Mouse (Mus musculus) thymus, adult 18-20 months (tissue): Measurements from ENCODE around the gene Itpr2.
A peak's percentile ranks its signal among the peaks of the same experiment; 100 is the strongest.

ENCODE experiments used
- DNase-seq, 2 experiments: peaks; one replicate each; pipeline ENCODE4 v3.0.0; 2022; ENCODE audit warnings: mixed read lengths in 2 of 2

Gene Itpr2

DNA sequence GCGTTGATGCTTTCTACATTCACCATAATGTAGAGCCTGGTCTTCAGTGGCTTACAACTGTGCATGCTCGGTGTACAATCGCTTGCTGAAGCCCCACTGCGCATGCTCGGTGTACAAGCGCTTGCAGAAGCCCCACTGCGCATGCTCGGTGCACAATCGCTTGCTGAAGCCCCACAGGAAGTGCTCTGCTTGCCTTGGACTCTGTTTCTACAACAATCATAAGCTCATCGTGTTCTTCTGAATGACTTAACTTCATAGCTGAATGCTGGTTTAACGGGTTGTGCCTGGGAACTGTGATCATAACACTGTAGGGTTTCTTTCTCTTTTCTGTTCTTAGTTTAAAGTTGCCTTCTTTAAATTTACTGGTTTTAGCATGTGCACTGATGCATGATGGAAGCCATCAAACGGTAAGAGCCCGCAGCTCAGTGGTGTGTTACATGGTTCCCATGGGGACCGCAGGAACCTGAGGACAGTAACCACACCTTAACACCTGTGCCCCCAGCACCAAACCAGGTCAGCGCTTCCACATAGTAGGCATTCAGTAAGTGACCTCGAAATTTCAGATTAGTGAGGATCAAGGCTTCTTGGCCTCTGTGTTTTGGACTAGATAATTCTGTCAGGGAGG is 90.5 kb downstream of the Itpr2 start:
- DNase-seq: no peak

- DNase-seq: no peak
These were observed 91.6 kb downstream of the Itpr2 start for GRCm38 (mm10) chr6:146410427-146410810.

- peak; percentile 53 to 65 for DNase-seq
These were observed 92.2 kb downstream of the Itpr2 start for GRCm38 (mm10) chr6:146409692-146410426.

DNA sequence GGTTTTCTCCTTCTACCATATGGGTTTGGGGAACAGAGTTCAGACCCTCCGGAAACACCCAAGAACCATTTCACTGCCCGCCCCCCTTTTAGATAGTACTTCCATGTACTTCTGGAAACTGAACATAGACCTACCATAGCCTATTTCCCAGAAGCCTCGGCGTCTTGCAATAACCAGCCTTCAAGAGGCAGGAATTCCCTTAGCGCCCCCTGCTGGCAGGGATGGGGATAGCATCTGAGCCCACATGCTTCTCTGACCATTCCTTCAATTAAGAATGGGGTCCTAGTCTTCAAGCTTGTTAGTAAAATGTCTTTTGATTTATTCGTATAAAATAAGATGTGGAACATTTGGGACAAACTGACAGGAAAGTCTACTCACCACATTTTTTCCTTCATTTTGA is 96.6 kb downstream of the Itpr2 start:
- DNase-seq: no peak

DNA sequence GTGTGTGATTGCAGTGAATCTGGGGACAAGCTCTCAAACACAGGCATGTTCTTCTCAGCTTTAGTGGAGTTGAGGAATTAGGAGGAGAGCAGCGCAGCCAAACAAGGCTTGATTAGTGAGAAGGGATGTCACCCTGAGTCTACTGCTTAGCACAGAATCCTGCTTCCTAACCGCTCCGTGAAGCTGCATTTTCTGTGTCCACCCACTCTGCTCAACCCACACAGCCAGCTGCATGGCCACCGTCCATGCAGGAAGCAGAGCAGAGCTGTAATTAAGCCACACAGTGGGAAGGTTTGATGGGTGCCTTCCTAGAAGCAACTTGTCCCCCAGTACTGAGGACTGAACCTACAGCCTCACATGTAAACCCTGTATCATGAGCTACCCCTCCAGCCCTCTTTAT is 97.1 kb downstream of the Itpr2 start:
- no peak for DNase-seq

DNA sequence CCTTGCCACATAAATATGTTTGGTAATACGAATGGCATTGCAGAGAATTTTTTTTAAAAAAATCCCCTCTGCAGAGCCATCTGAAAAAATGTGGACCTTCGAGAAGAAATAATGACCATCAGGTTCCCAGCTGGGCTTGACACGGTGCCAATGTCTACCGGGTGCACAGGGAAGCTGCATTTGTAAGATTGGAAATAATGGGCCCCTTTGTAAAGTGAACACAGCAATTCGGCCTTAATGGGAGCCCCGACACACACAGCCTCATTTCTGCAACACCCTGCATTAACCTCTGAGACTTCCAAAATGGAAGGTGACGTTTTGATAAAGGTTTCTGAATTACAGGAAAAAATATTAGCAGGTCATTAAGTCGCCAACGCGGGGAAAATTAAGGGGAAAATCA is 97.9 kb downstream of the Itpr2 start:
- no peak for DNase-seq

DNA sequence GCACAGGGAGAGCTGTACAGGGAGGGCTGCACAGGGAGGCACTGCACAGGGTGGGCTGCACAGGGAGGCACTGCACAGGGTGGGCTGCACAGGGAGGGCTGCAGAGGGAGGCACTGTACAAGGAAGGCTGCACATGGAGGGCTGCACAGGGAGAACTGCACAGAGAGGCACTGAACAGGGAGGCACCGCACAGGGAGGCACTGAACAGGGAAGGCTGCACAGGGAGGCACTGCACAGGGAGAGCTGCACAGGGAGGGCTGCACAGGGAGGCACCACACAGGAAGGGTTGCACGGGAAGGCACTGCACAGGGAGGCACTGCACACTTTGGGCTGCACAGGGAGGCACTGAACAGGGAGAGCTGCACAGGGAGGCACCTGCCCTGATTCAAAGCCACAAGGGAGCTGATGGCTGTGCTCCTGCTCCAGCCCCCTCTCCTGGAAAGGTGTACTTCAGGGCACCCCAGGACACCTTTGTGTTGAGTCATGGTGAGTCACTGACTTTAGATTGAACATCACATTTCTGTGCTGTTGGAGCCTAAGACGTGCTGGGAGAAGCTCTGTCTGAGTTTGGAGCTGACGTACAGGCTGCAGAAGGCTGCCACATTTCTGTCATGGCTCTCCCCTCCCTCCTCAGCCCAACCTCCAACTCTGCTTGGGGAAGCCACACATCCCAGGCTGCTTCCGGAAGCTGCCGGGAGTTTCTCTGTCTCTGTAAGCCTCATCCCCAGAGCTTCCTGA is 98.9 kb downstream of the Itpr2 start:
- DNase-seq: no peak

GRCm38 (mm10) chr6:146397803-146398202 is 104.2 kb downstream of the Itpr2 start:
- no peak for DNase-seq

DNA sequence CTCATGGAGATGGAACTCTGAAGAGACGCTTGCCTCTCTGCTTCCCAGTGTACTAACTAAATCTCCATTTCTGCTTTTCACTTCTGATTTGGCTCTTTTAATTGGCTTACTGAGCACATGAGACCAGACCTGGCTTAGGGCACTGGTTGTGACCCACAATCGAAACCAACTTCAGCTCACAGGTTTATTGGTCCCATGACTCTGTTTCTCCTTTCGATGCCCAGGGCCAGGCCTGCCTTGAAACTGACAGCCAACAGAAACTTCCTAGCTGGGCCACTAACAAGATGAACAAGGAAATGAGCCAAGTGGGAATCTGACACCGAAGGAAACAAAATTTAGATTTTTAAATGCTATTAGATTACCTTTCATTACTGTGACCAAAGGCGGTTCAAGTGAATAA is 105.8 kb downstream of the Itpr2 start:
- no peak for DNase-seq

GRCm38 (mm10) chr6:146395616-146396015 is 106.4 kb downstream of the Itpr2 start:
- DNase-seq: no peak

DNA sequence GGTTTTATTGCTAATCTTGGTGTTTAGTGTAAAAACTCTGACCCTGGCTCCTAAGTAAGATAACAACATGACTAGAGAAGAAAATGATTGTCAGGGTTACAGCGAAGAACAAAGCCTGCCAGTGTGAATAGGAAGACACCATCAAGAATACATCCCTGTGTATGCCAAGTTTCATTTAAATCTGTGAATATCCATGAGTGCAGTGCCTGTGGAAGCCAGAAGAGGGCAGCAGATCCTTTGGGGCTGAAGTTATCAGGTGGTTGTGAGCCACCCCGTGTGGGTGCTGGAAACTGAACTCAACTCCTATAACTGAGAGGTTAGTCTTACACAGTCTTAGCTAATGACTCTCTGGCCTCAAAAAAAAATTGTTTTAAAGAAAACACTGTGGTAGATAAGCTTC is 109.8 kb downstream of the Itpr2 start:
- DNase-seq: no peak

DNA sequence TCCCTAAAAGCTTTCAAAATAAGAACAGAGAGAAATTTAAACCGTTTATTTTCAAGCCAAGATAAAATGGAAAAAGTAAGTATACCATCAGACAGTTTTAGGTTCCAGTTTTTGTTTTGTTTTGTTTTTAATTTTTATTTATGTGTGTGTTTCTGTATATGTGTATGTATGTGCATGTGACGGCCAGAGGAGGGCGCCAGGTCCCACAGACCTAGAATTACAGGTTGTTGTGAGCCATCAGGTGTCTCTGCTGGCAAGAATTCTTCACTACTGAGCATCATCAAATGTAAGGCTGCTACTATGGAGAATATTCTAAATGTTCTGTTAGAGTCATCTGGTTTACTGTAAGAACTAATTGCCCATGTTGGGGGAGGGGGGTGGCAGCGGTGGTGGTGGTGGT is 111.9 kb downstream of the Itpr2 start:
- no peak for DNase-seq

GRCm38 (mm10) chr6:146388010-146388409 is 114.0 kb downstream of the Itpr2 start:
- no peak for DNase-seq

GRCm38 (mm10) chr6:146387039-146387713 is 114.8 kb downstream of the Itpr2 start:
- no peak for DNase-seq

DNA sequence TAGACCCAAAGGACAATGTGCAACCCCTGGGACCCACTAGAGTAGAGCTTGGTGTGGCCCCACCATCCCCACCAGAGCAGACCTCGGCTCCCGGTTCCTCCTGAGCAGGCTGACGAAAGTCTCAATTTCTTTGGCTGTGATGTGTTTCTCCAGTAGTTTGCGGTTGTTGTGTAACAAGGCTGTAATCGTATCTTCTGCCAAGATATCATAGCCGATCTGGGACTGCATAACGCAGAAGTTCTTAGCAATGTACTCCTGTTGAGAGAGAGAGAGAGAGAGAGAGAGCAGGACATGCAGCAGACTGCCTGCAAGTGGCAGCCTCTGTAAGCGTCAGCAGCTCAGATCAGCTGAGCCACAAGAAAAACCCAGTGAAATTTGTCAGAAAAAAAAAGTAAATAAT is 122.8 kb downstream of the Itpr2 start:
- no peak for DNase-seq

DNA sequence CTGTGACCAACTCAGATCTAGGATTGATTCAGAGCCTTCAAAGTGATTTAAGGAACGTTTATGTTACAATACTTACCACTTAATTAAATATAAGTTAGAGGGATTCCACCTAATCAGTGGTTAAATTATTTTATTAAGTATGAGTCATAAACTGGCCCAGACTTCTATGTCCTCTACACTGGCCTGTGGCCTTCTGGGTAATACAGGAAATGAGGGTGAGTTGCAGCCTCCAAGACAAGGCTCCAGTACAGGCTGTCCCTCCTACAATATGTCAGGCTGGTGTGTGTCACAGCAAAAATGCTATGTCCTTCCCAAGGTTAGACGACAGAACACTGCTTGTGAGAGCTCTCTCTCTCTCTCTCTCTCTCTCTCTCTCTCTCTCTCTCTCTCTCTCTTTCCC is 130.5 kb downstream of the Itpr2 start:
- no peak for DNase-seq

DNA sequence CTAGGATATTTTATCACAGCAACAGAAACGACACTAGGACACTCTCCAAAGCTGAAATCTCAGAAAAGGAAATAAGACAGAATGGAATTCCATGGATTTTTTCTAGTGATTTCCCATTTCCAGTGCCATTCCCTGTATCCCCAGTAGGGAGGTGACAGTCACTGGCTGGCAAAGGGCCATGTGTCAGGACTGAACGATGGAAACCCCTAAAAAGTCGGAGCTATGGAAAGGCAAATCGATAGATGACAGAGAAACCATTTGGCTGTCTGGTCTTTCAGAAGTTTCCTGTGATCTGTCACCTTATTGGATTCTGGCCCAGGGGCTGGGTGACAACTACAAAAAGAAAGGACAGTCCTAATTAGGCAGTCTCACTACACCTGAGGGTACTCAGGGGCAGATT is 135.8 kb downstream of the Itpr2 start:
- no peak for DNase-seq

DNA sequence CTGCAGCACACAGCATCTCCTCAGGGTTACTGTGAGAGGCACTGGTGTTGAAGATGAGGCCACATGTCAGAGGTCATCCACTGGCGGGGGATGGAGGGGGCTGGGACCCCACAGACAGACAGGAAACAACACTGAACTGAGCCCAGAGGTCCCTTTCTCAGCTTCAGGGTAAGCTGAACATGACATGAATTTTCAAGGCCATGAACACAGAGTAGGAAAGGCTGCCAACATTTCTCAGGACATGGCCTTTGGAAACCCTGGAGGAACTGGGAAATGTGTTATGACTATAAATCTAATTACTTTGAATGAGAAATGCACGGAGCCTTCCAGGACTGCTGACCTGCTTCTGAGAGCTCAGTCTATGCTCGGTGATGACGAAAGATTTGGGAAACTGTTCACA is 144.1 kb downstream of the Itpr2 start:
- DNase-seq: no peak

GRCm38 (mm10) chr6:146352258-146352805 is 149.7 kb downstream of the Itpr2 start:
- no peak for DNase-seq

- no peak for DNase-seq
These were observed 150.2 kb downstream of the Itpr2 start for GRCm38 (mm10) chr6:146351816-146352215.

GRCm38 (mm10) chr6:146347568-146347967 is 154.5 kb downstream of the Itpr2 start:
- no peak for DNase-seq

DNA sequence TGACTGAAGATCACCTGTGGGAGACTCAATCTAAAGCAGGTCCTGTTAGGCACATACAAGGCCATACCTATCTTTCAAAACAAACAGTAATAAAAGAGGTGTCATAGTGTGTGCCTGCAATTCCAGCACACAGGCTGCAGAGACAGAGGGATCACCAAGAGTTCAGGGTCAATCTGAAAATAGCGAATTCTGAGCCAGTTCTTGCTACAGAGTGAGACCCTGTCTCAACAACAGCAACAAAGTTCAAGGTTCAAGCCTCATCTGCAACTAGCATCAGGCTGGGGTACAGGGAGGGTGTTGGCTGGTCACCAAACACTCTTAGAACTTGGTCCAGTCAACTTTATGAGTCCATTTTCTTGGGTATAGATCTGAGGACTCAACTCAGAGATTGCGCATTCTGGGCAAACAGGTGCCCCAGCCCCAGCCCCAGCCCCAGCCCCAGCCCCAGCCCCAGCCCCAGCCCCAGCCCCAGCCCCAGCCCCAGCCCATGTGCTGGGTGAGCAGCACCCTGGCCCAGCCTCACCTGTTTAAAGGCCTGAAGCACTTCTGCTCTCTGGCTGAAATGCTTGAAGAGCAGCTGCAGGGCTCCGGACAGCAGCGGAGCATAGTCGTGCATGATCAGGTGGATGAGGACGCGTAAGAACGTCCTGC is 155.4 kb downstream of the Itpr2 start:
- no peak for DNase-seq

GRCm38 (mm10) chr6:146344732-146345131 is 157.3 kb downstream of the Itpr2 start:
- no peak for DNase-seq
